Mouse (Mus musculus) c-Kit-positive CD71-negative TER-119-negative erythroid progenitor cells, embryonic 14.5 days (primary cell): ENCODE measurements around the gene Pgpep1.
A peak's percentile ranks its signal among the peaks of the same experiment; 100 is the strongest.

Experiments
- DNase-seq: peaks from one replicate; pipeline ENCODE4 v3.0.0-alpha.2; 2013; ENCODE audit warnings: low read depth

Pgpep1 gene

DNA sequence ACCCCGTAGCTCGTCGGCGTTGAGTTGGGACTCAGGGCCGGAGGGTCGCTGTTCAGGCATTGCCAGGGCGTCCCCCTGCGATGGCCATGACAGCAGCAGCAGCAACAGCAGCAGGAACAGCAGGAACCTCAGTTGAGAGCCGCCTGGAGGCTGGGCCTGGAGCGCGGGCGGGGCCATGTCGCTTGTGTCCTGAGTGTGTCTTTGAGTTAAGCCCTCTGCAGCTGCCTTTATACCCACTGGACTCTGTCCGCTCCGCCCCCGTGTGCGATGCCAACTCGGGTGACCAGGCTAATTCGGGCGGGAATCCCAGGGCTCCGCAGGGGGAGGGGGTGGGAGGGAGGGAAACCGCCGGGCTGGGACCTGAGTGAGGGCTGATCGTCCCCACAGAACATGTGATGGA lies 28.8 kb downstream of the Pgpep1 start:
- no peak for DNase-seq

DNA sequence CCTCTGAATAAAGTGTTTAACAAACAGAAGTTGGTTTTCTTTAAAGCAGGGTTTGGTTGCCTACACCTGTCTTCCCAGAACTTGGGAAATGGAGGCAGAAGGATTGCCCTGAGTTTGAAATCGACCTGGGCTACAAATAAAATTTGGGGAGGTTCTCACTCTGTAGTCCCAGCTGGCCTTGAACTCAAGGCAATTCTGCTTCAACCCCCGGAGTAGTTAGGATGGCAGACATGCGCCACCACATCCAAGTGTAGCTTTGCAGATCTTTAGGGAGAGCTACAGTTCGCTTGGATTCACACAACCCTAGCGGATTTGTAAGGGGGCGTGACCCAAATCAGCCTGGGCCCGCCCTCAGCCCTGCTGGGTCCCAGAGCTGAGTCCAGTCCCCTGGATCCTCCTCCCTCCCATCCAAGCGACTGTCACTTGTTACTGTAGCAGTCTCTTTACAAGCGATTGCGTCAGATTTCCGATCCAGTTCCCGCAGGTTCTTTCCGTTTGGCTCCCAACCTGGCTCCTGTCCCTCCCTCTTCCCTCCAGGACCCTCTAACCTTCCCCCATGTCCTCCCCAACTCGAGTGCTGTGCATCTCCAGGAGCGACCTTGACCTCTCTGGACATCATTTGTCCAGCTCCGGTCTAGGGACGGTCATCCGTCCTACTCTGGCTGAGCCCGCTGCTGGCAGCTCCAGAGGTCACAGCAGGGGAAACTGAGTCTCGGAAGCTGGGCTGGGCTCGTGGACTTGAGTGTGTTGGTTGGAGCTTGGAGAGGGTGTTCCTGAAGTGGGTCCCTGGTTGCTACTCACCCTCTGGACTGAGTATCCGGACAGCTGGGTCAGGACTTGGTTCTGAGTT lies 29.4 kb downstream of the Pgpep1 start:
- DNase-seq = no peak

DNA sequence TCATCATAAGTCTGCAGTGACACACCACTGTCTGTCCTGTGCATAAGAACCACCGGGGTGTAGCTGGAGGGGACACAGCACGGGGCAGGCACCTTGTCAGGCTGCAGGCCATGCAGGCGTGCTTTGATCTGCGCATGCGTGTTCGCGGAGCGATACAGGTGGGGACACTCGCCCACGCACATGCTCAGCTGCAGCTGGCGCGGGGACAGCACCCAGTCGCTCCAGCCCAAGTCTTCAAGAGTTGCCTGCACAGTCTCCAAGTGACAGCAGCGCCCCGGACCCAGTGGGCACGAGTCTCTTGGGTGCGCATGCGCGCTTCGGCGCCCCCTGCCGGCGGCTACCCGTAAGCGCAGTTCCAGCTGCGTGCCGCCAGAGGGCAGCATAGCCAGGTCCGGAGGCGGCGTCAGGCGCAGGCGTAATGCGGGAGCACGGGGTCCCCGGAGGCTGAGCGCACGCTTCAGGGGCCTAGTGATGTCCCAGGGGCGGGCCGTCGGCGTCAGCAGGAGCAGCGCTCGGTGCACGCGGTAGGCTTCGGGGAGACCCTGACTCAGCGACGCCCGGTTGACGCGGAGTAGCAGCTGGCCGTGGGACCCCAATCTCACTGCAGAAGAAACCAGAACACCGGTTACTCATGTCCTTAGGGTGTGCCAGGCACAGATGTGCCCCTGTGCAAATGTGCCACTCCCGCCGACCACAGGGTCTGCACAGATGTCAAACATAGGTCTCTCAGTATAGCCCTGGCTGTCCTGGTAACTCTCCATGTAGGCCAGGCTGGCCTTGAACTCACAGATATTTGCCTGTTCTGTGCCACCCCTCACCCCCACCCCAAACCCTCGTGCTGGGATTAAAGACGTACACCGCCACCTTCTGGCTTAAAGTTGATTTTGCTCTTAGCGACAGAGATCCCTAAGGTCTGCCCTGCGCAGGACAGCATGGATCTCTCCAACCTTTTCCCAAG lies 30.3 kb downstream of the Pgpep1 start:
- DNase-seq = no peak

DNA sequence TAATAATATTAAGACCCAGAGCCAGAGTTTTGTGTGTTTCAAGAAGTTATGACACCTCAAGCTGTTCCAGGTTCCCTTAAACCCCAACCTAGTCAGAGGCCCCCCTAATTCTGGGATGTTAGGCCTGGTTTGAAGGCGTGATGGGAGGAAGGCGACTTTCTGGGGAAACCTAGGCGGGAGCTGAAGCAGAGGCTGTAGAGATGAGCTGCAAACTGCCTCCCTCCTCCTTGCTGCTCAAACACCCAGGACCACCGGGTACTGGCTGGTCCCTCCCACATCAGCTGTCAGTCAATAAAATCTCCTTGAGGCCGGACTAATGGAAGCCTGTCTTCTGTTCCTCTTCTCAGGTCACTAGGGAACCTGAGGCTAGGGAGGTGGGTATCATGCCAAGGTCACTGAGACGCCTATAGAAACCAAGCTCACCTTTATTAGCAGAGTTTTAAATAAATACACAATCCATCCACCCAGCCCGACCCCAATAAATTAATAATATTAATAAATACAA lies 31.1 kb downstream of the Pgpep1 start:
- no peak for DNase-seq

DNA sequence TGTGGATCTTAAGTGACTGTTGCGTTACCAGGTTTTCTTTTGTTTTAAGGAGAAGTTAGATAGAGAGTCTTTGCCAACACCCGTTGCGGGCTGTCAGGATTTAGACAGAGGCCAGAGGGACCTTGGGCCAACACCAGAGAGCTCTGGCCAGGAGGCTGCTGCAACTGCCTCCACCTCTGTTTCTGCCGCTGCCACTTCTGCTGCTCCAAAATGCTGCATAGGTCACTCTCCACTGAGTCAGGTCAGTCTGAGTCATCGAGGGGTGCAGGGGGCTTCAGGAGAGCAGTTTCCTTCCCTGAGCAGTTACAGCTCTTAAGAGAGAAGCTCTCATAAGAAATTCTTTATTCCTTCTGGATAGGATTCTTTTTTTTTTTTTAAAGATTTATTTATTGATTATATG lies 33.1 kb downstream of the Pgpep1 start:
- DNase-seq = no peak

DNA sequence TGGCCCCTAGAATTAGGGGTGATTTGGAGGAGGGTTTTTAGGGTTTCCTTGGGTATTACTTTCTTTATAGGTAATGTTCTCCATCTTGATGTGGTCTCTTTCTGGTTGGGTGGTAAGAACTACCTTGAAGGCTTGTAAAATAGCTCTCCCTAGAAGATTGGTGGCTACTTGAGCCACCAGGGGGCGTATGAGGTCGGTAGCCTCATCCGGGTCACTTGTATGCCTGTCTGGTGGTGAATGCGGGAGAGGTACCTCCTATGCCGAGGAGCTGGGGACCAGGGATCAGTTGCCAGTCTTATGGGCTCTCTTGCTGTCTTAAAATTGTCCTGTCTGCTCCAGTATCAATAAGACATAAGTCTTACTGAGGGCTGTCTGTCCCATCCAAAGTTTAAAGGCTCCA lies 35.1 kb downstream of the Pgpep1 start:
- DNase-seq = no peak

DNA sequence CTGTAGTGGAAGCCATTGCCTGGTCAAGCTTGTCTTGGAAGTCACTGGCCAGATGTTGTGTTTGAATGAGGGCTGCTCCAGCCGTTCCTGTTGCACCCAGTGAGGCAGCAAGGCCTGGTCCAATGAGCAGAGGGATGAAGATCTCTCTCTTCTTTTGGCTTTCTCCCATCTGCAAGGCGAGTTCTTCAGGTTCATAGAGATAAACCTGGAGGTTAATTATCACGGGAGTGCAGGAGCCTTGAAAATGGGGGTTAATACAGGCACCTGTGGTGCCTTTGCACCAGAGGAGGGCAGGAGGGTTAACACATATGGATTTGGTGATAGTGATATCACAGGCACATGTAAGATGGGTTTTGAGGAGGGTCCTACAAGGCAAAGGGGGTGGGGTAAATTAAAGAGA lies 38.0 kb downstream of the Pgpep1 start:
- no peak for DNase-seq

DNA sequence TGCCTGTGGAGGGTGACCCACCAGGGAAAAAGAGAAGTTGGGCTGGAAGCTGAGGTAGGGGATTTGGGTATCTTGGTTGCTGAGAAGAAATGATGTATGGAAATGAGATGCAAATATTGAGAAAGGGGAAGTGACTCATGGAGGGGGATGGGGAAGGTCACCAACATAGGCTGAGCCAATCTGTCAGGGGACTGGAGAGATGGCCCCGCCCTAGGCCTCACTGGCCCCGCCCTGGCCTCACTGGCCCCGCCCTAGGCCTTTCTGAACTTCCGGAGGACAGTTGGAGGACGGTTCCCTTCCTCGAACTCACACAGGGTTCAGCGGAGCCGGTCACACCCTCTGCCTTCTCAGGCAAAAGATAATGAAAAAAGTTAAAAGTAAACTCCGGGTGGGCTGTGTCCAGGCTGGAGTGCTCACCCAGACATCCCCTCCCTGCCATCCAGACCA lies 41.3 kb downstream of the Pgpep1 start:
- DNase-seq = peak; percentile 94

DNA sequence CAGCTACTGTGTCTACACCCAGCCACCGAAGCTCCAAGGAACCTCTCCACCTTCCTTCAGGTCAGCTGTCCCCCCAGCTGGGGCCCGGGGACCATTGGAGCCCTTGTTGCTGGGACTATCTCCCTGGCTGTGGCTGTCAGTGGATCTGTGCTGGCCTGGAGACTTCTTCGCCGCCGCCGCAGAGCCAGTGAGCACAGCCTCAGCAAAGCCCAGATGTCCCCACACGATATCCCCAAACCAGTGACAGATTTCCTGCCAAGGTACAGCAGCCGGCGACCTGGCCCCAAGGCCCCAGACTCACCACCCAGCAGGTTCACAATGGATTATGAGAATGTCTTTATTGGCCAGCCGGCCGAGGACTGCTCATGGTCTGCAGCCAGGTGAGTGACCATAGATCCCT lies 42.2 kb downstream of the Pgpep1 start:
- no peak for DNase-seq

DNA sequence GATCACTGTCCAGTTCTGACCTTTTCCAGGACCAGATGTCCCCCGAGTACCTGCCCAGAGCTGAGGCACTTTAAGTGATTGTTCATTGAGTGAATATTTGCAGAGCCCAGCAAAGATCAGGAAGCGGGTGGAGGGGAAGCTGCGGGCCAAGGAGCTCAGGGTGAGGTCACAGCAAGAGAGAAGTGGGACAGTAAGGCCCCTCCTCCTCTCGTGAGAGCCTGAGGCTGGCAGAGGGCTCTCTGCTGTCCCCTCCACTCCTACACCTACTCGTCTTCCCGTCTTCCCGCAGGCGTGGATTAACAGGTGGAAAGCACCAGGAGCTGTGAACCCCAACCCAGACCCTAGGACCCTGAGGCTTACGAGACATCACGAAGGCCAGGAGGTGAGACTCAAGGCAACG lies 43.5 kb downstream of the Pgpep1 start:
- DNase-seq = no peak

DNA sequence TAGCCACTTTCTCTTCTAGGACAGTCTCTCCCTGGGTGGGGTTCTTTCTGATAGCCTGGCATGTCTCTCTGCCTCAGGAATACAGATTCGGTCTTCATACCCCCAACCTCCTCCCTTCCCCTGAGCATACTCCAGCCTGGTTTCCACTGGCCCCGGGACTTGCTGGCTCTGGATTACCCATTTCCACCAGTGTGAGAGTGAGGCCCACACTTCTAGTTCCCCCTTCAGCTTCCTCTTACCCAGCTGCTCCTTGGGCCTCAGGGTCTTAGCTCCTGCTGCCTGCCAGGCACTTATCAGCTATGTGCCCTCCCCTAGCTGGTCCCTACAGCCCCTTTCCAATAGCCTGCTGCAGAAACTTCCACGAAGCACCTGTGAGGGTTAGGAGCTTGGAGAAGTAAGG lies 44.3 kb downstream of the Pgpep1 start, which contains the start of gene Lrrc25:
TSS of gene Lrrc25 (plus strand) at position 262 of the 400 bp plus-strand sequence.
- DNase-seq = no peak

DNA sequence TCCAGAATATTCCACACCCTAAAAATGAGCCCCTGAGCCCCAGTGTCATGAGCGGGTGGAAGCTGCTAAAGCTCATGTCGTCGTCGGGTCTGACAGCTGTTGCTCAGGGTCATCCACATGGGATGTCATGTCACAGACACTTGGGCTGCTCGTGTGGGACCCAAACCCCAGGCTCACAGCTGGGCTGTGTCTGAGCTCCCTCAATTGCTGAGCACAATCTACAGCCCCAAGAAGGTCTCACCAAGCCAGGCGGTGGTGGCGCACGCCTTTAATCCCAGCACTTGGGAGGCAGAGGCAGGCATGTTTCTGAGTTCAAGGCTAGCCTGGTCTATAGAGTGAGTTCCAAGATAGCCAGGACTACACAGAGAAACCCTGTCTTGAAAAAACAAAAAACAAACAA lies 44.9 kb downstream of the Pgpep1 start:
- no peak for DNase-seq

DNA sequence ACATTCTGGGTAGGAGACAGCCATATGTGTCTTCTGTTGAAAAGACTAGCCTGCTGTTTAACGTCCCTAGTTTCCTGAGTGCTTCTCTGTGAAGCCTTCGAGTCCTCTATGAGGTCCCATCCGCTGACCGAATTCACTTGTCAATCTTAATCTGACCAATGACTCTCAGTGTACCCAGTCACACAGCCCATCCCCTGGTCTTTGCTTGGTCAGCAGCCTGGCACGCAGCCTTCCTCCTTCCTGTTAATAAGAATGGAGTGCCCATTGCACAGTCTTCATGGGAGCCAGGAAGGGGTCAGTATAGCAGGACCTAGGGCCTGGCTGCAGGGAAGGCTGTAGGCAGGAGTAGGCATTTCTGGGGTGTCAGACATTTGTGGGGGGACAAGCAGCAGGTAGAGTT lies 45.7 kb downstream of the Pgpep1 start:
- no peak for DNase-seq

DNA sequence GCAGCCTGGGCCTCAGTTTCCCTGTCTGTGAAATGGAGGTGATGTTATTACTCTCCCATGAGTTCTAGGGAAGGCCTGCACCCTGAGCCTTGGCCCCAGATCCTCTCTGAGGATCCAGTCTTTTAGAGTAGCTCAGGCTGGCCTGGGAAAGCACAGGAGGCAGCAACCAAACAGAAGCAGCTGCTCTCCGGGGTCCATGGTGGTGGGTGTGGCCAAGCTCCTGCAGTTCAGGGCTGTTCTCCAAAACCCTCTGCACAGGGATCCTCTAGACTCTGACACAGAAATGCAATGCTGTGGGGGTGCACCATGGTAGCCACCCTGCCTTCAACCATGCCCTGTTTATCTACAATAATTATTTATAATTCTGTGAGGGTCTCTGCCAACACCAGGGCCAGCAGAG lies 46.4 kb downstream of the Pgpep1 start:
- no peak for DNase-seq

DNA sequence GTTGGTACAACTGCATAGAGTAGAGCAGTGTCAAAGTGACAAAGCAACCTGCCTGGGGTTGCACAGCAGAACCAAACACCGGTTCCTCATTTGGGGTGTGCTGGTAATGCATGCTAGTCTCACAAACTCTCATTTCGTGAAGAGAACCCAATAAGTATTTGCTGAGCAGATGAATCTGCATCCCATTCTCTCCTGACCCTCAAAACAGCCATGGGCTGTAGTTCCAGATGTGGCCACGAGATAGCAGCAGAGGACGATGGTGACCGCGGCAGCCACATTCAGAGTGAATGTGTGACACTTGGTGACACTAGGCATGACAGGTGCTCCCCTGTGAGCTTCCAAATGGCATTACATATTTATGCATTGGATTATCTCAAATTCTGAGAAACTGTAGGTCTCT lies 48.3 kb downstream of the Pgpep1 start:
- DNase-seq = no peak

DNA sequence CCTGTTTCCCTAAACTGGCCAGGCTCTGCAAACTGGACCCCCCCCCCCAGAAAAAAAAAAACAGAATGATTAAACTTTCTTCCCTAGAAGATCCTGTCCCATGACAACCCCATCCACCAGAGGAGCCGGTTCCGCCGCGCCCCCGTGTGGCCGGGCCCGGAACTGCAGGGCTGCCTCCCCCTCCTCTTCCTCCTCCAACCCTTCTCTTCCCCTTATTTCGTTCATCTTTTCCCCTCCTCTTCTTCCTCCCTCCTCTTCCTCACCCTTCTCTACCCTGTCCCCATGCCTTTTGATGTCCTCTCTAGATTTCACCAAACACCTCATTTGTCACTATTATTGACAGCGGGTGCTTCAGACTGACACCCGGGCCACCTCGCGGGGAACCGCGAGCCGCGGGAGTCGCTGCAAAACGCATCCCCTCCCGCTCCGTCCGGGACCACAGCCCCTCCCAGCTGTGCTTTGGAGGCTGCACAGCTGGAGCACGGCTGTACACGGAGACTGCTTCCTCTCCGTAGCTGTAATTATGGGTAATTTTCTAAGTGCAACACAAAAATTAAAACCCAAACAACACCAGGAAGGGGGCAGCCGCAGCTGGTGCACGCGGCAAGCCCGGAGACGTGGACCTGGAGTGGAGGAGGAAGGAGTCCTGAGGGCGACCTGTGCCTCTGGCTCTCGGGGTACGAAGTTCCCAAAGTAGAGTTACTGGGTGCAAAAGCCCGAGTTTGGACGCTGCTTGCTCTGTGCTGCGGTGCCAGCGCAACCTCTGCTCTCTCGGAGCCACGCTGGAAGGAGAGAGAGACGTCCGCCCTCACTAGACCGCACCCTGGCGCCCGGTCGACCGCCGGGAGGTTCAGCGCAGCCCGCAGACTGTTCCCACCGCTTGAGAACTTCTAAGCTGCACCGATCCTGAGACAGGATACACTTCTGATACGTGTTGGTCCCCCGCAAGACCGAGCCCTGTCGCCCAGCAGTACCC lies 49.1 kb downstream of the Pgpep1 start:
- no peak for DNase-seq

DNA sequence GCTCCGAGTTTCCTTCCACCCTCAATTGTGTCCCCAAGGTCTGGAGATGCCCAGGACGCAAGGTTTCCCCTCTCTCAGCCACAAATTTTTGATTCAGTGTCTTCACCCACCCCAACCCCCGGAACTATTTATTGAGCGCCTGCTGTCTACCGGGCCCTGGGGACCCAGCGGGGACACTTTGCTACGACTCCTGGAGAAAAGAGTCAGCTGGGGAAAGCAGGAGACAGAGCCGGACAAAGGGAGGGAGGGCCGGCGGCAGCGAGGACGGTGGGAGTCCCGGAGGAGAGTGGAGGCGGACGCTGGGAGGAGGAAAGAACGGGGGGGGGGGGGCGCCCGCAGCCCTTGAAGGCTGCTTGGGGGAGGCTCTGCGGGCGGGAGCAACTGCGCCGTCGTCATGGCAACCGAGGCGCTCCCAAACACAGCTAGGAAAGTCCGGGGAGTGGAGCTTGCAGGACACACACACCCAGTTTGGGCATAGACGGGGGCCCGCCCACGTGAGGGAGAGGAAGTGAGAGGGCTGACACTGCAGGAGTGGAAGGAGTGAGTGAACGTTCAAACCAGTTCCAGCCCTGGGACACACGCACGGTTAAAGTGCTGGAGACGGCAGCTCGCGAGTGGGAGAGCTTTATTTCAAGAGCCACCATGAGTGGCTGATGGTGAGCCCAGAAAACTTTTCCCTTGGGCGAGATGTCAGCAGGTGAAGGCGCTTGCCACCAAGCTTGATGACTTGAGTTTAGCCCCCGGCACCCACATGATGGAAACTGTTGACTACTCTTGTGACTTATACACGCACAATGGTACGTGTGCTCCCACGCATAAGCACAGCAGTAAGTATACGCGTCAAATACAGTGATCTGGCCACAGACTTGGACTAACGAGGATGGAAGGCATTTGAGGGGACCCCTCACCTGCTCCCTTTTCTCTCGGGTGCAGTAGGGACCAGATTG lies 50.1 kb downstream of the Pgpep1 start:
- DNase-seq = no peak

DNA sequence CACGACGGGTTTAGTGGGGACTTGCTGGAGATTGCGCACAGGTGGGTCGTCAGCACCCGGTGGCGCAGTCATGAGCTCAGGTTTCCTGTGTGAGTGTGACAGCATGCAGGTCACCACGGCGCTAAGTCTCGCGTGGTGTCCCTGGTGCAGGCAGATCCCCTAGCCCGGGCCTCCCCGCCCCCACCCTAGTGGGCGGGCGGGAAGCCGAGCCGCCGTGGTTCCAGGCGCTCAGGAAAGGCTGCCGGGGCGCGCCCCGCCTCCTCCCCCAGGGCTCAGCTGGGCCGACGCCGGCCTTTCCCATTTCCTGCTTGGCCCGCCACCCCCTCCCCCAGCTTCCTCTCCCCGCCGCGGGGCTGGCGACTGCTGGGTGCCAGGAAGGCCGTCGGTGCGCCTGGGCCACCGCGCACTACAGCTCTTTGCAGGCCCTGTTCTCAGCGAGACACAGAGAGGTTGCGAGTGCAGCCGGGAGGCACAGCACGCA lies 50.8 kb downstream of the Pgpep1 start:
- DNase-seq = no peak

DNA sequence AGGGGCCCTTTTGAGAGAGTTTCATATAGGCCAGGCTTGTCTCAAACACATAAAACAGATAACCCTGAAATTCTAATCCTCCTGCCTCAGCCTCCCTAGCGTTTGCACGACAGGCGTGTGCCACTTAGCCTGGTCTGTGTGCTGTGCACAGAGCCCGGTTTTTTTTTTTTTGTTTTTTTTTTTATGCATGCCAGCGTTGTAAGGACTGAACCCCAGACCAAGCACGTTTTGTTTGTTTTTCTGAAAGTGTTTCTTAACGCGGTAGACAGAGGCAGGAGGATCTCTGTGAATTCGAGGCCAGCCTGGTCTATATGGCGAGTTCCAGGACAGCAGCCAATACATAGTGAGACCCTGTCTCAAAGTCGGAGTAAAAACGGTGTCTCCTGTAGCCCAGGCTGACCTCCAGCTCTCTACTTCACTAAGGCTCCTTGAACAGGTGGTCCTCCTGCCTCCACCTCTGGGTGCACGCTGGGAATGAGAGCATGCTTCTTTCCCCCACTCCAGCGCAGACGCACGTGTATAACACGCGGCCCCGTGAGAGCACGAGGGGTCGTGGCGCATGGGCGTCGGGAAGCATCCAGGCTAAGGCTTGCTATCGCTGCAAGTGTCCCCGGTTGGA lies 51.3 kb downstream of the Pgpep1 start, which contains the start of gene Ssbp4:
TSS of gene Ssbp4 (minus strand) at position 124 of the 619 bp plus-strand sequence.
- DNase-seq = no peak
